Mouse (Mus musculus): ENCODE measurements around the gene Shpk. TPM values are rescaled to one million over a fixed set of nuclear protein-coding genes. Genes with fewer than 3 reads are reported as not detected.

Shpk gene
- polyA plus RNA-seq (2012; ENCODE audit: low replicate concordance): 1.7 and 1.9 TPM in 2 replicates

DNA sequence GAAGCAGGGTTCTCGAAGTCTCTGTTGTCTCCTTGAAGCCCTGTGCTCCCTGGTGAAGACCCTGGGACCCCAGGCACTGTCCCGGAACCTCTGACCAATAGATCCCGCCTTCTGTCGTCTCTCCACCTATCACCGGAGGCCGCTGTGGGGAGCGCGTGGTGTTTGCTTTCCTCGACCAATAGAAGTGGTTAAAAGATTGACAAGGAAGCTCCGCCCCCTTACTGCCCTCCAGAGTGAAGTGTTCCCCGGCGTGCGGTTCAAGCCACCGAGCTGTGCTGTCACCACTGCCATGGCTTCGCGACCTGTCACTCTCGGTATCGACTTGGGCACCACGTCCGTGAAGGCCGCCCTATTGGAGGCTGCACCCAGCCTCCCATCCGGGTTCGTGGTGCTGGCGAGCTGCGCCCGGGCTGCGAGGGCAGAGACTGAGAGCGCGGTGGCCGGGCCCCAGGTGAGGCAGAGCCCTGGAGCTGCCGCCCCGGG is at the start of gene Shpk:
Shpk (plus strand) TSS at position 231 of the 483 bp plus-strand sequence.

GRCm38 (mm10) chr11:73159957-73160810 is 39.1 kb upstream of the Shpk start, which contains the start of gene P2rx5:
Gene P2rx5 (plus strand): TSS chr11:73160421.

DNA sequence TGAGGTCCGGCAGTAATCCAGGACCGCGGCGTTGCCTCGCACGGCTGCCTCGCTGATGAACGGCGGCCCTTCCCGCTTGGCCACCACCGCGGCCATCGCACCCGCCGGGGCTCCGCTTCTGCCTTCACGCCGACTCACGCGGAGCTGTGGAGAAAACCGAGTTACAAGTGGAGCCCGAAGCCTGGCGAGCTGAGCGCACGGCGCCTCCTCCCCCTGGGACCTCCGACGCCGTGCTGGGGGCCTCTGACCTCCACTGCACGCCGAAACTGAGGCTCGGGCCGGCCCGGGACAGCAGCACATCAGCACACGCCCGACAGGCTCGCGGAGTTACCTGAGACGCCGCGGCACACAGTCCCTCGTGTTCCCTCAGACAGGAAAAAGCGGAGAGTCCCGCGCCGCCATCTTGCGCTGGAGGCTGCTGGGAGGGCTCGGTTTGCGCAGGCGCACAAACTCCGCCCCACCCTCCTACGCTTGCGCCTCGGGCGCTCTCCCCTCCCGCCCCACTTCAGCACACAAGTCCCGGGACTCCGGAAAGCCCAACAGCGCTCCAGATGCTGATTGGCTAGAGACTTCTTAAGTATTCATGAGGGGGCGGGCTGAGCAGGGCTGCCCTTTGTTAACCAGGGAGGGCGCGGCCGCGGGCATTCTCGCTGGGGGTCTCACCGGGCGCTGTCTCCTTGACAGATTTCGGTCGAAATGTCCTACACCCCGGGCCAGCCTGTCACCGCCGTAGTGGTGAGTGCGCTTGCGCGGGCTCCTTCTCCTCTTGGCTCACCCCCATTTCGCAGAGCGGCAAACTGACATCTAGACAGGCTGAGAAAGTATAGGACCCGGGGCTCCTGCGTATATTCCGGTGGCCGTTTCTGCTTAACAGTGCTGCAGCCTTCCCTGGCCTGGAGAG is 22.4 kb upstream of the Shpk start, which contains the start of the genes Emc6 and Tax1bp3:
Emc6 (minus strand) TSS at position 430 of the 901 bp plus-strand sequence.
Tax1bp3 (plus strand) TSS at position 476 of the 901 bp plus-strand sequence.

GRCm38 (mm10) chr11:73198603-73199229 is 544 bp upstream of the Shpk start, which contains the start of gene Ctns:
Gene Ctns (minus strand): TSS chr11:73199042.

DNA sequence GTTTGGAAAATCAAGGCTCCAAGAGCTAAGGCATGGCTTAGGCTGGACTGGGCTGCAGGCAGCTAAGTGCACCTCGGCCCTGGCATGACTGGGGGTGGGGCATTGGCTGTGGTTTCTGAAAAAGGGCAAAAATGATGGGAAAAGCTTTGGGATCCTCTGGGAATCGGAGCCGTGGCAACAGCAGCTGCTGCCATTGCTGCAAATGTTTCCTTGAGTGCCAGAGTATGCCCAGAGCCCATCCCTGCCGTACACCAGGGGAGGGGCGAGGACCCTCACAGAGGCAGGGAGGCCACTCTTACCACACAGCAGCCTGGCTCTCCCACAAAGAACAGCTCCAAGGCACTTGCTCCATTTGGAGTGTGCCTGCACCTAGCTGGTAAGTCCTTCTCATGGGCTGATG is 34.7 kb downstream of the Shpk start, which contains the start of gene Trpv1:
Trpv1 (plus strand) TSS at position 301 of the 400 bp plus-strand sequence.

DNA sequence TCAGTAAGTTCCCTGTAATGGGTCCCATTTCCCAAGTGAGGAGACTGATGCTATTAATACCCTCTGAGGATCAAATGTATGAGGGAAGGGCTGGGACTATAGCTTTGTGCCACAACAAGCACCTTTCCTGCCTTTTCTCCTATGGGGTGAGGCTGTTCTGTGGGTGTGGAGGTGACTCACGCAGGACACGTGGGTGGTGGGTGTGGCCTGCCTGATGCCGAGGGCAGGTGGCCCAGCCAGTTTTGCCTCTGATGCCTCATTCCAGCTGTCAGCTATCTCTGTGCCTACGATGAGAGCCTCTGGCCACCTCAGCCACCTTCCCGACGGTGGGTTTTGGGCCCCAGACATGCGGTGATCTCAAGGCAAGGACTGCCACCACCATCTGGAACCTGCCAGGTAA is 68.0 kb downstream of the Shpk start, which contains the start of gene Trpv3:
Trpv3 (plus strand) TSS at position 122 of the 400 bp plus-strand sequence.

Other genes starting within 250 kb of the Shpk start
- gene Atp2a3, start 238.3 kb upstream of the Shpk start, polyA plus RNA-seq (2012; ENCODE audit: low replicate concordance): 280 and 291 TPM in 2 replicates
- 0.67 and 1.9 TPM in 2 replicates for gene P2rx1, start 200.4 kb upstream of the Shpk start, polyA plus RNA-seq (2012; ENCODE audit: low replicate concordance)
- 2.5 and 3.9 TPM in 2 replicates for gene Camkk1, start 180.5 kb upstream of the Shpk start, polyA plus RNA-seq (2012; ENCODE audit: low replicate concordance)
- gene Ncbp3, start 151.7 kb upstream of the Shpk start, polyA plus RNA-seq (2012; ENCODE audit: low replicate concordance): 3.7 and 3.8 TPM in 2 replicates
- 2.7 and 4.2 TPM in 2 replicates for gene Itgae, start 108.9 kb upstream of the Shpk start, polyA plus RNA-seq (2012; ENCODE audit: low replicate concordance)
- gene Haspin, start 61.2 kb upstream of the Shpk start, polyA plus RNA-seq (2012; ENCODE audit: low replicate concordance): 5.5 and 8.6 TPM in 2 replicates
- 0.06 and 0.07 TPM in 2 replicates for gene P2rx5, start 39.0 kb upstream of the Shpk start, polyA plus RNA-seq (2012; ENCODE audit: low replicate concordance)
- gene Emc6, start 22.4 kb upstream of the Shpk start, polyA plus RNA-seq (2012; ENCODE audit: low replicate concordance): 149 and 201 TPM in 2 replicates
- 3.0 and 9.9 TPM in 2 replicates for gene Tax1bp3, start 22.4 kb upstream of the Shpk start, polyA plus RNA-seq (2012; ENCODE audit: low replicate concordance)
- gene Ctns, start 418 bp upstream of the Shpk start, polyA plus RNA-seq (2012; ENCODE audit: low replicate concordance): 2.1 and 10.2 TPM in 2 replicates
- not detected in 2 replicates for gene Trpv1, start 34.8 kb downstream of the Shpk start, polyA plus RNA-seq (2012; ENCODE audit: low replicate concordance)
- not detected in 2 replicates for gene Trpv3, start 67.9 kb downstream of the Shpk start, polyA plus RNA-seq (2012; ENCODE audit: low replicate concordance)
- 0.11 TPM in 1 of 2 replicates, not detected in the other for gene Aspa, start 130.1 kb downstream of the Shpk start, polyA plus RNA-seq (2012; ENCODE audit: low replicate concordance)
- not detected in 2 replicates for gene Gm49340, start 130.3 kb downstream of the Shpk start, polyA plus RNA-seq (2012; ENCODE audit: low replicate concordance)
- not detected in 2 replicates for gene Spata22, start 130.3 kb downstream of the Shpk start, polyA plus RNA-seq (2012; ENCODE audit: low replicate concordance)
- gene Olfr20, start 151.3 kb downstream of the Shpk start, polyA plus RNA-seq (2012; ENCODE audit: low replicate concordance): not detected in 2 replicates
- not detected in 2 replicates for gene Olfr376, start 171.8 kb downstream of the Shpk start, polyA plus RNA-seq (2012; ENCODE audit: low replicate concordance)
- not detected in 2 replicates for gene Olfr1, start 200.2 kb downstream of the Shpk start, polyA plus RNA-seq (2012; ENCODE audit: low replicate concordance)
- gene Olfr378, start 229.0 kb downstream of the Shpk start, polyA plus RNA-seq (2012; ENCODE audit: low replicate concordance): not detected in 2 replicates